Mouse (Mus musculus) heart, embryonic 15.5 days (tissue): ENCODE data around the gene Platr17. TPM values are rescaled to one million over a fixed set of nuclear protein-coding genes. Genes with fewer than 3 reads are reported as not detected.

Source experiments
- microRNA-seq: library from miRNA; unstranded; fragments of <30 nt; microRNA quantifications from one replicate; pipeline ENCODE4, GENCODE M21; 2016
- polyA plus RNA-seq: library from polyadenylated mRNA; unstranded; fragments of >200 nt; fragmentation: Nextera tagmentation; extraction: Ambion mirVana; gene quantifications from 2 replicates; pipeline ENCODE4 v1.2.1, GENCODE M21; 2015

The Platr17 gene
- polyA plus RNA-seq, 1 experiment from 2014 or later = not detected

Small RNA genes lying within 50 kb of the gene (microRNA-seq; reads per million reads assigned to microRNA genes)
- gene Gm27740 = not detected

Other genes starting within 250 kb of the Platr17 start
- 180 and 183 TPM in 2 replicates for gene Hnrnpm, start 218.3 kb upstream of the Platr17 start, polyA plus RNA-seq
- gene March2, start 186.5 kb upstream of the Platr17 start, polyA plus RNA-seq = 98.6 and 118 TPM in 2 replicates
- 274 and 318 TPM in 2 replicates for gene Rab11b, start 144.6 kb upstream of the Platr17 start, polyA plus RNA-seq
- 15.4 and 20.0 TPM in 2 replicates for gene Angptl4, start 123.3 kb upstream of the Platr17 start, polyA plus RNA-seq
- gene Kank3, start 94.6 kb upstream of the Platr17 start, polyA plus RNA-seq = 44.1 and 52.6 TPM in 2 replicates
- gene Rps28, start 80.6 kb upstream of the Platr17 start, polyA plus RNA-seq = 456 and 543 TPM in 2 replicates
- gene Ndufa7, start 80.6 kb upstream of the Platr17 start, polyA plus RNA-seq = 487 and 517 TPM in 2 replicates
- gene Cd320, start 62.0 kb upstream of the Platr17 start, polyA plus RNA-seq = 31.4 and 39.9 TPM in 2 replicates
- gene Gm7029, start 31.3 kb upstream of the Platr17 start, polyA plus RNA-seq = not detected in 2 replicates
- gene Kifc1, start 14.5 kb upstream of the Platr17 start, polyA plus RNA-seq = 5.3 and 7.3 TPM in 2 replicates
- gene Daxx, start 4.3 kb downstream of the Platr17 start, polyA plus RNA-seq = 27.1 and 36.7 TPM in 2 replicates
- gene Tapbp, start 10.8 kb downstream of the Platr17 start, polyA plus RNA-seq = 44.3 and 61.3 TPM in 2 replicates
- 11.3 and 15.3 TPM in 2 replicates for gene Zbtb22, start 10.8 kb downstream of the Platr17 start, polyA plus RNA-seq
- gene Rgl2, start 24.4 kb downstream of the Platr17 start, polyA plus RNA-seq = 34.7 and 44.8 TPM in 2 replicates
- 112 and 115 TPM in 2 replicates for gene Pfdn6, start 35.2 kb downstream of the Platr17 start, polyA plus RNA-seq
- gene Wdr46, start 35.5 kb downstream of the Platr17 start, polyA plus RNA-seq = 16.3 and 24.1 TPM in 2 replicates
- 5.1 and 6.5 TPM in 2 replicates for gene B3galt4, start 46.4 kb downstream of the Platr17 start, polyA plus RNA-seq
- gene Vps52, start 50.7 kb downstream of the Platr17 start, polyA plus RNA-seq = 35.5 and 44.7 TPM in 2 replicates
- gene Rps18, start 50.9 kb downstream of the Platr17 start, polyA plus RNA-seq = 847 and 935 TPM in 2 replicates
- 37.4 and 80.9 TPM in 2 replicates for gene H2-K1, start 95.2 kb downstream of the Platr17 start, polyA plus RNA-seq
- 15.8 and 20.8 TPM in 2 replicates for gene Ring1, start 119.5 kb downstream of the Platr17 start, polyA plus RNA-seq
- 47.4 and 56.2 TPM in 2 replicates for gene H2-Ke6, start 122.9 kb downstream of the Platr17 start, polyA plus RNA-seq
- gene Slc39a7, start 126.5 kb downstream of the Platr17 start, polyA plus RNA-seq = 97.8 and 133 TPM in 2 replicates
- gene Rxrb, start 126.7 kb downstream of the Platr17 start, polyA plus RNA-seq = 26.8 and 38.5 TPM in 2 replicates
- 1.3 and 4.6 TPM in 2 replicates for gene Col11a2, start 134.3 kb downstream of the Platr17 start, polyA plus RNA-seq
- gene H2-Oa, start 187.2 kb downstream of the Platr17 start, polyA plus RNA-seq = 0.29 and 0.94 TPM in 2 replicates
- 6.0 and 13.6 TPM in 2 replicates for gene H2-DMa, start 214.4 kb downstream of the Platr17 start, polyA plus RNA-seq
- gene Brd2, start 217.5 kb downstream of the Platr17 start, polyA plus RNA-seq = 59.0 and 77.7 TPM in 2 replicates
- gene H2-DMb2, start 238.2 kb downstream of the Platr17 start, polyA plus RNA-seq = 0.69 and 2.5 TPM in 2 replicates
- 0.34 and 3.2 TPM in 2 replicates for gene H2-DMb1, start 247.9 kb downstream of the Platr17 start, polyA plus RNA-seq